Mouse (Mus musculus) ES-CJ7 (cell line): ENCODE data around the gene Ing4.

Experiments
- DNase-seq: peaks from one replicate; pipeline ENCODE4 v3.0.0; 2011; ENCODE audit warnings: low read depth, low spot score

Ing4 gene

GRCm38 (mm10) chr6:125090341-125091085, 51.0 kb downstream of the Ing4 start:
- DNase-seq = peak; percentile 93

GRCm38 (mm10) chr6:125092372-125092771, 52.8 kb downstream of the Ing4 start:
- DNase-seq = no peak

GRCm38 (mm10) chr6:125094843-125095242, 55.3 kb downstream of the Ing4 start:
- DNase-seq = peak; percentile 44

- peak; percentile 92 for DNase-seq
These were observed 56.1 kb downstream of the Ing4 start, which contains the start of gene Chd4 for GRCm38 (mm10) chr6:125095391-125096278. TSS of gene Chd4 (plus strand) at chr6:125095981.

GRCm38 (mm10) chr6:125096279-125096596, 56.7 kb downstream of the Ing4 start:
- no peak for DNase-seq

GRCm38 (mm10) chr6:125096597-125097345, 57.2 kb downstream of the Ing4 start:
- DNase-seq = peak; percentile 35

GRCm38 (mm10) chr6:125097346-125097689, 57.8 kb downstream of the Ing4 start:
- DNase-seq = peak; percentile 45

- no peak for DNase-seq
These were observed 58.4 kb downstream of the Ing4 start for GRCm38 (mm10) chr6:125097951-125098350.

- no peak for DNase-seq
These were observed 59.0 kb downstream of the Ing4 start for GRCm38 (mm10) chr6:125098513-125098912.
